Mouse (Mus musculus) frontal cortex, postnatal 14 days (tissue): ENCODE measurements around the gene Mepce.
"Not testable (repeated sequence)": the region's sequence is repeated elsewhere in the genome, so short reads cannot be mapped to it uniquely, and the experiment has no call there.

Source experiments
- DNase-seq, 2 experiments: peaks; one replicate each; pipeline ENCODE4 v3.0.0; 2022; ENCODE audit warnings: low spot score in 2 of 2

Gene Mepce

DNA sequence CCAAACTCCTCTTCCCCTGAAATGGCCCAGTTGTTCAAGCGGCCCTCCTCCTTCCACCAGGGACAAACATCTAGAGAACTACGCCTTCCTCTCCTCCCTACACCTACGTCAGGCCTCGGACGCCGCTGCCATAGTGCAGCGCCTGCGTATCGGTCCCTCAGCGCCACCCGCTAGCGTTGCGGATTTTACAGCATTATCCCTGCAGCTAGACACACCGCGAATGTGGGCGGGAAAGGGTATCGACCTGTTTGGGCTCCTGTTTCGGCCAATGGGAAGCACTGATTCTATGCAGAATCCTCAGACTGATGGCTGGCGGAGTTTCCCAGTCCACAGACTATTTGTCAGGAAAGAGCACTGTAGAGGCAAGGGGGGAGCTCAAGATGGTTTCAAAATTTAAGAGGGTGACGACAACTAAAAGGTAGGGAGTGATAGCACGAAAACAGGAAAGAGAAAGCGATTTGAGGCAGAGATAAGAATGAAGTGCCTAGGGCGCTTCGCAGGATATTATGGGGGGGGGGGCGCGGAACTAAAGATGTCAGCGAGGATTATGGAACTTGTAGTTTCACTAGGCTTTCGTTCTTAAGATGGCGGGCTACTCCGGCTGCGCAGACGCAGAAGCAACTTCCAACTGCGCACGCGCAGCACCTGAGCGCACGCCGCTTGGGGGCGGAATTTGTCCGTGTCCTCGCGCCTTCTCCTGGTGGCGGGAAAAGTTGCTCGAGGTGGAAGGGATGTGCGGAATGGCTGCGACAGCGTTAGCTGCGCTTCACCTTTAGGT, at the start of gene Mepce, which contains the start of gene Zcwpw1:
TSS of gene Mepce (minus strand) at position 505 of the 778 bp plus-strand sequence.
TSS of gene Zcwpw1 (plus strand) at position 648 of the 778 bp plus-strand sequence.
- peak; percentile 94 for DNase-seq

DNA sequence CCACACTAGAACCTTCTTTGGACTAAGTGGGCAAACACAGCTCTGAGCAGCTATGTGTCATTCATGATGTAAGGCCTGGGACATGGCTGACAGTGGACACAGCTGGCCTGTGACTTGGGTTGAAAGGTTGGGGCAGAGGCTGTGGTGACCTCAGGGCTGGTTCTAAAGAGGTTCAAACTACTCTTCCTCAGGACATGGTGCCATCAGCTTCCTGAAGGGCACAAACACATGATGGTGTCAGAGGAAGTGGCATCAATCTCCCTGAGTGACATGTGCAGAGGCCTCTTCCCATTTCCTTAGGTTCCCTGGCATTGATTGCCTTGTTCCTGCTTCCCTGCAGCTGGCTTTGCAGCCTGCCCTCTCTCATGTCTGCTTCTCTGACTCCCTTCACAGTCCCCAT, 49.7 kb upstream of the Mepce start:
- not testable (repeated sequence) for DNase-seq

- no peak for DNase-seq
Measured at GRCm38 (mm10) chr5:137836611-137837010, 49.2 kb upstream of the Mepce start.

DNA sequence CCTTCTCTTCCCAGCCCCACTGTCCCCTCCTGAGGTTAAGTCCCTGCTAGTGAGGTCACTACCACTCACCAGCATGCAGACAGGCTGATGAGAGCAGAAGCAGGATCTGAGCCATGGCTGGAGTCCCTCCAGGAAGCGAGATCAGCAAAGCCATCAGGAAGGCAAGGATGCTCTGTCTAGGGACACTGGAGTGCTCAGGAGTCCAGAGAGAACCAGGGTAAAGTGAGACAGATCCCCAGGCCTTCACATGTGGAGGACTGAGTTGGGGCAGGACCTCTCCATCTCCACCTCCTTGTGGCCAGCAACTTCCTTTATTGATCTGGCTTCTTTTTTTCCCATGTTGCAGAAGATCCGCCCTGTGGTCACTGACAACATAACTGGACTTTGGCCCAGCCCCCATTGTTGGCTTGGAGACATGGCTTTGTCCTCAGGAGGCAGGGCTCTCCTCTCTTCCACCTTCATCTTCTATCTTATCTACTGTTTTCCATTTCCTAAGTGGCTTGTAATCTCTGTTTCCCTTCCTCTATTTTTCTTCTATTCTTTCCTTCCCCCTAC, 48.6 kb upstream of the Mepce start, which contains the start of gene Pilra:
TSS of gene Pilra (minus strand) at position 316 of the 555 bp plus-strand sequence.
- DNase-seq: not testable (repeated sequence)

GRCm38 (mm10) chr5:137833500-137833899, 46.0 kb upstream of the Mepce start:
- no peak for DNase-seq

DNA sequence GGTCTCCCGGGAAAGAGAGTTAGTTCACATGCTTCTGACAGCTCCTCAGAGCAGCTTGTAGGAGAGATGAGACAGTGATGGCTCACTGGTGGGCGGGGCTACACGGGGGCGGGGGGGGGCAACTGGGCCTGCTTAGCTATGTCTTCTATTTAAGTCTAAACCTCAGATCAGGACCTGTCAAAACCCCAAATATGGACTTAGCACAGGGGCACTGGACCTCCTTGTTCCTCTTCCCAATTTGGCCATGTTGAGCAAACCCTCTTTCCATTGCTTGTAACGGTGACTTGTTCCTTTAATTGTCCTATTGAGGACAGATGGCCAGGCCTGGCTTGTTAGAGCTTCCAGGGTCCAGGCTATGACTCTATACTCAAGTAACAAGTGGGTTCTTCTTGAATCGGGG, 44.1 kb upstream of the Mepce start:
- DNase-seq: no peak

- DNase-seq: no peak
Measured at GRCm38 (mm10) chr5:137831106-137831505, 43.7 kb upstream of the Mepce start.

DNA sequence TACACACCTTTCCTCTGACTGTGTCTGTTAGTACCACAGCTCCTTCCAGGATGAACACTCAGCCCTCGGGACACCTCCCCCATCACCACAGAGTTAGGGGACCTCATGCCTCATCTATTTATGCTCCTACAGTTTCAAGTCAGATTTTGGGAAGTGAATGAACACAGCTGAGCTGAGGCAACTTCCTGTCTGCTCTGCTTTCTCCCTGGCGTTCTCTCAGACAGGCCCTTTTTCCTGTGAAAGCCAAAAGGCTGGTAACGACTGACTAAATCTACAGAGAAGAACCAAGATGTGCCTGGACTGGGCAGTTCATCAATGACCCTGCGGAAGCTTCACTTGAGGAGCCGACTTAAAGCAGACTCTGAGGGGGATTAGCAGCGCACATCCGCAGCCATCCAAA, 42.8 kb upstream of the Mepce start:
- peak in 1 of 2 experiments; percentile 7 for DNase-seq

DNA sequence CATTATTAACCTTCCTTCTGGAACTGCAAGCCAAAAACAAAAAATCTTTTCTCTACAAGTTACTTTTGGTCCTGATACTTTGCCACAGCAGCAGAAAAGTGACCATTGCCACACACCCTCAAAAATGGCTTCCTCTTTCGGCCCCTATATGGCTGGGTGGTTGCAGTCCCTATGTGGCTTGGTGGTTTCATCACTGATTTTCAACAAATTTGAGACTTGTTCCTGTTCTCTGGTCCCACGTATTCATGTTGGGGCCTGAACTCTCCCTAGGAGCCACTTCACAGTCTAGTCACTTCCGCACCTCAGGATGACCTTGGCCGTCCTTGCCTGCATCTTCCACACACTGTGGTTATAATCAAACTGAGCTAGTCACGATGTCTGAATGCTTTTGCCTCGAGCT, 41.2 kb upstream of the Mepce start:
- DNase-seq: no peak

DNA sequence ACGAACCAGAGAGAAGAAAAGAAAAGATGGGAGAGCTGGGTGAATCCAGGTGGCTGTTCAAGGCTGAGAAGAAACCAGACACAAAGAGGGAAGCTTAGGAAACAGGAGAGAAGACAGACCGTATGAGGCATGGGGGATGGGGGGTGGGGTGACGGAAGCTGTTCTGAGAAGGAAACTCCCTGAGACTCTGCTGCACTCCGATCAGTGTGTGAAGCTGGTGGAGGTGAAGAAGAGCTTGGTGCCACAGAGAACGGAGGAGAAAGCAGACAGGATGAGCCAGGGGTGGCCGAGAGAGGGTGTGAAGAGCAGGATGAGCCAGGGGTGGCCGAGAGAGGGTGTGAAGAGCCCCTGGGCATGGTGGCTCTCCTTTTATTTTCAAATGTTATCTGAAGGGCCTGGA, 39.0 kb upstream of the Mepce start:
- no peak for DNase-seq

- DNase-seq: no peak
Measured at GRCm38 (mm10) chr5:137825971-137826370, 38.5 kb upstream of the Mepce start.

DNA sequence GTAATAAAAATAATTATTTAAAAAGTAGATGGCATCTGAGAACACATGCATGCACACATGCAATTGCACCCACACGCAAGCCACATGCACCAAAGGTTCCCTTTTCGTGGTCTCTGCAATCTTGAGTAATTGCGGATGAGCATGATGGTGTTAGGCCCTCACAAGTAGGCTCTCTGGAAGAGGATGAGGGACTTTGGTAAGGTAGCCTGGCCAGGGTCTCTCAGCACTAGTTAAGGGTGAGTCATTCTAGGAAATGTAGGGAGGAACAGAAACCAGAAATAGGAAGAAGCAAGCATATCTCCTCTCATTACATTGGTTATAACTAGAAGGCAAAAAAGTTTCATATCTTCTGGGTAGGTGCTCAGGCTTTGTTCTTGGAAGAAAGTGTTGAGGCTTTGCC, 37.6 kb upstream of the Mepce start:
- no peak for DNase-seq

GRCm38 (mm10) chr5:137823455-137824045, 36.1 kb upstream of the Mepce start:
- no peak for DNase-seq

DNA sequence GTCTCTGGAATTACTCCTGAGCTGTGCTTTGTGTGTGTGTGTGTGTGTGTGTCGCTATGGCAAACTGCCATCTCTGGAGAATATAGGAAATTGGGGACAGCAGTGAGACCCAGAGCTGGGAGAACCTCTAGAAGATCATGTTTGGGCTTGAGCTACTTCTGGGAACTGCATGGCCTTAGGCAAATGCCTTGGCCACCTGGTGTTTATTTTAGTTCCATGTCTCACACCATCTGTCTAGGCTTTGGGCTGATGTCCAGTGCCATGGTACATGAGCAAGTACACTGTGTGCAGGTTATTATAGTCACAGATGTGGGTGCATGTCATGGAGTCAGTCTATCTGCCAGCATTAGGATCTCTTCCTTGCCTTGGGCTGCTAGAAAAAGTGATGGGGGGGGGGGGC, 35.1 kb upstream of the Mepce start:
- DNase-seq: no peak

GRCm38 (mm10) chr5:137822126-137822525, 34.7 kb upstream of the Mepce start:
- no peak for DNase-seq

DNA sequence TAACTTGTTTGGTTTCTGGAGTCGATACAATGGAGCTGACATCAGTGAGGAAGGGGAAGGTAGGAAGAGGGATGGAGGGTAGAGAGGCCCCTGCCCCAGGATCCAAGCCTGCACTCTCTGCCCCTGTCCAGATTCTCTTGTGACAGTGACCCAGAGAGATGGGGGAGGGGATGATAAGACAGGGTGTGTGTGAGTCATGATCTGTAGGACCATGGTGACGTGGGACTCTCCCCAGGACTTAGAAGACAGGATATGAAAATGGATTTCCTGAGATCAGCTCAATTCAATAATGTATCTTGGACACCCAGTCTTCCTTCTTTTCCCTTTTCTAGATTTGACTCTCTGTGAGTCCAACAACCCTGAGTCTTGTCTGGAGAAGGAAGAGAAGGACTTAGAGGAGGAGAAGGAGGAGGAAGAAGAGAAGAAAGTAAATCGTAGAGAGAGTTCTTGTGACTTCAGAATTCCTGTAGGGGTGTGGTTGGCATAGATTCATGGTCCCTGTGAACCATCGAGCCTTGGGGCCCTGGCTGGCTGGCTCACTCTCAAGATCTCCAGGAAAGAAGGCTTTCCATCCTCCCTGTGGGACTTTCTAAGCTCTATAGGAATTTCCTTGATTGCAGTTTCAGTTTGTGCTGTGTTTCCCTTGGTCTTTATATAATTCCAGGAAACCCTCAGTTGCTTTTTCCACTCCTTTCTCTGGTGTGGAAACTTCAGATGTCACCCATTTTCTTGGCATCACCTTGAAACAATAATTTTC, 30.2 kb upstream of the Mepce start:
- no peak for DNase-seq

DNA sequence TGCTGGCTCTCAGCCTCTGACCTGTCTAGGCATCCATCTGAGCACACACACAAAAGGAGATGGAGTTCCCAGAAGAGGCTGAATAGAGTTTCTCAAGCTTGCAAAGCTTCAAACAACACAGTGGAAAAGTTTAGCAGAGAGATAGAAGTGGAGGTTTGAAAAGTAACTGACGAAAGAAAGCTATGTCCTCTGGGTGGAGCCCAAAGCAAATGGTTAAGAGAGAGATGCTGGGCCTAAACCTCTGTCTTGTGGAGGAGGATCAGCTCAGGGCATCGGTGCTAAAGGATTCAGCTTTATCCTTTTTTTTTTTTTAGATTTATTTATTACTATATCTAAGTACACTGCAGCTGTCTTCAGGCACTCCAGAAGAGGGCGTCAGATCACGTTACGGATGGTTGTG, 20.9 kb upstream of the Mepce start:
- no peak for DNase-seq

- DNase-seq: no peak
Measured at GRCm38 (mm10) chr5:137806158-137806557, 18.7 kb upstream of the Mepce start.

GRCm38 (mm10) chr5:137800917-137801316, 13.5 kb upstream of the Mepce start:
- DNase-seq: no peak

DNA sequence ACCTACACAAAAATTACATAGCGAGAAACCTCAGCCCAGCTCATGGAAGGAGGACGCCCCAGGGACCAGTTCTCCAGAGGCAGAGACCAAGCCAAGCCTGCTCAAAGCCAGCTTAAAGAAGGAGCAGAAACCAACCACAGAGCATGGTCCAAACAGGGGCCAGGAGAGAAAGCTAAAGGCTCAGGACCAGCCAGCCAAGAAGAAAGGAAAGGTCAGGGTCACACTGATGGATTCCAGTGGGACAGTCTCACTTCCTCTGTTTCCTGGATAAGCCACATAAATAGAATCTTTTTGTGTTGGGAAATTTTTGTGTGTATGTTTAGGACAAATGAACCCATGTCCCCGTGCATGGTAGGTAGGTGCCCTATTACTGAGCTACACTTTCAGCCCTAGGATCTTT, 9.2 kb upstream of the Mepce start:
- no peak for DNase-seq

- no peak for DNase-seq
Measured at GRCm38 (mm10) chr5:137791553-137791952, 4.1 kb upstream of the Mepce start.

DNA sequence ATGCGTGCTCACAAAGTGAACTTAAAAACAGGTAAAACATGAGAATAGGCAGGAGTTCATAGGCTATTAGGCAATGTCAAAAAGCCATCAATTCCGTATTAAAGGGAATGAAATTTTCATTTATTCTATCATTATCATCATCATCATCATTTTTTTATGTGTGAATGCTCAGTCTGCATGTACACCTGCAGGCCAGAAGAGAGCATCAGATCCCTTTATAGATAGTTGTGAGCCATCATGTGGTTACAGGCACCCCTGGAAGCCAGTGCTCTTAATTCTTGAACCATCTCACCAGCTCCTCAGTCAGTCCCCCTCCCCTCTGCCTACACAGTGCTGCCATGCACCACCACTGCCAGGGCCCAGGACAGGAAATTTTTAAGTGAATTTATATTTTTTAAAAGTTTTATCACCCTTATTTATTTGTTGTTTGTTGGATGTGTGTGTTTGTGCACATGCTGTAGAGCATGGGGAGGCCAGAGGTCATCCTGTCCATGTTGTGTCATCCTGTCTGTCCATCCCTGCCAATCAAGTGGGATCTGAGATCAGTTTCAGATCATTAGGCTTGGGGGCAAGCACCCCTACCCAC, 1.6 kb upstream of the Mepce start:
- DNase-seq: no peak
